Mouse (Mus musculus) heart, postnatal 0 days (tissue): ENCODE data around the gene Dcdc2a.

Experiments
- CTCF ChIP-seq: IDR thresholded peaks from 2 replicates; pipeline ENCODE4 v1.5.1; 2016; ENCODE audit warnings: antibody characterized with exemption, control low read depth, low read depth
- EP300 ChIP-seq: IDR thresholded peaks from 2 replicates; pipeline ENCODE4 v1.6.1; 2016; ENCODE audit warnings: antibody characterized with exemption, low read depth

- TF ChIP-seq CTCF (no peak), EP300 (no peak)
Observed at GRCm38 (mm10) chr13:25099508-25099907, 43.7 kb downstream of the Dcdc2a start.
